Mouse (Mus musculus) liver, postnatal 0 days (tissue): Measurements from ENCODE around the gene Plekhh1.

Source experiments
- CTCF ChIP-seq: sonication (generic); IDR thresholded peaks from 2 replicates; pipeline ENCODE4 v1.5.1; 2016; ENCODE audit warnings: antibody characterized with exemption, low read depth
- EP300 ChIP-seq: IDR thresholded peaks from 2 replicates; pipeline ENCODE4 v1.6.1; 2016; ENCODE audit warnings: antibody characterized with exemption, low read depth, mild to moderate bottlenecking

DNA sequence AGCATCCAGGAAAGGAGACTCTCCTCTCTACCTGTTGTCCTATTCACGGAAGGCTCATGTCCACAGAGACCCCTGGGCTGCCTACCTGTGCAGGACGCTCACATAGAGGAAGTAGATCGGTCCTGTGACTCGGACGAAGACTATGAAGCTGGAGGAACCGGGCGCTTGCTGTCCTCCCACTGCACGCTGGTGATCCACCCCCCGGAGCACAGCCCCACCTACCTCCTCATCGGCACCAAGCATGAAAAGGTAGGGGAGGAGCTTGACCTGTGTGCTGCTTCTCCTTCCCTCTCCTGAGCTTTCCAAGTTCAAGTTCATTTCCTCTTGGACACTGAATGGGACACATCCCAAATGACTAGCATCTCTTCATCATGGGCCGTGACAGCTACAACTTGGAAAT, 39.3 kb downstream of the Plekhh1 start:
- TF ChIP-seq CTCF (no peak), EP300 (no peak)
